Mouse (Mus musculus) erythroblast, adult 5-6 weeks (primary cell): Measurements from ENCODE around the gene Ascc2. TPM values are rescaled to one million over a fixed set of nuclear protein-coding genes. Genes with fewer than 3 reads are reported as not detected.
"Not testable (repeated sequence)": the region's sequence is repeated elsewhere in the genome, so short reads cannot be mapped to it uniquely, and the experiment has no call there.

ENCODE experiments used
- ATAC-seq: replicated peaks from 2 replicates; pipeline ENCODE4 v1.8.0; 2016; ENCODE audit warnings: moderate number of reproducible peaks, mild to moderate bottlenecking, moderate TSS enrichment, inconsistent platforms; ENCODE audit not compliant: poor library complexity, low FRiP score, severe bottlenecking
- total RNA-seq, 2 experiments: library from RNA; stranded (forward) in 1 of 2; stranded (reverse) in 1 of 2; fragments of 150-400 nt in 1 of 2; fragments of 200-764, 138-1000 nt in 1 of 2; gene quantifications; 2 replicates each; pipeline versions ENCODE4 v1.2.3 to v1.2.4; 2015 to 2017; ENCODE audit warnings: low replicate concordance in 2 of 2

Ascc2 gene
- total RNA-seq, 2 experiments from 2014 or later = 5.6 to 17.8 TPM

- no peak for ATAC-seq
Observed at GRCm38 (mm10) chr11:4627636-4628035, 9.9 kb upstream of the Ascc2 start.

- no peak for ATAC-seq
Observed at GRCm38 (mm10) chr11:4629861-4630280, 7.7 kb upstream of the Ascc2 start.

- ATAC-seq = no peak
Observed at GRCm38 (mm10) chr11:4633420-4633819, 4.1 kb upstream of the Ascc2 start.

- no peak for ATAC-seq
Observed at GRCm38 (mm10) chr11:4634395-4634794, 3.2 kb upstream of the Ascc2 start.

- no peak for ATAC-seq
Observed at GRCm38 (mm10) chr11:4636782-4637342, 685 bp upstream of the Ascc2 start.

GRCm38 (mm10) chr11:4638261-4638660 lies 714 bp downstream of the Ascc2 start:
- peak; percentile 34 for ATAC-seq

GRCm38 (mm10) chr11:4641185-4641584 lies 3.6 kb downstream of the Ascc2 start:
- ATAC-seq = no peak

GRCm38 (mm10) chr11:4643722-4644121 lies 6.2 kb downstream of the Ascc2 start:
- no peak for ATAC-seq

GRCm38 (mm10) chr11:4645180-4645579 lies 7.6 kb downstream of the Ascc2 start:
- ATAC-seq = not testable (repeated sequence)

- ATAC-seq = no peak
Observed at GRCm38 (mm10) chr11:4646409-4646808, 8.9 kb downstream of the Ascc2 start.

- no peak for ATAC-seq
Observed at GRCm38 (mm10) chr11:4659818-4660217, 22.3 kb downstream of the Ascc2 start.

- 0 out of 2 replicates have a peak, but pooled peaks have one; percentile 18 for ATAC-seq
Observed at GRCm38 (mm10) chr11:4660309-4661025, 22.9 kb downstream of the Ascc2 start.

- ATAC-seq = peak; percentile 92
Observed at GRCm38 (mm10) chr11:4661324-4661723, 23.8 kb downstream of the Ascc2 start.

- ATAC-seq = no peak
Observed at GRCm38 (mm10) chr11:4661871-4662495, 24.4 kb downstream of the Ascc2 start.

- ATAC-seq = no peak
Observed at GRCm38 (mm10) chr11:4662496-4662878, 24.9 kb downstream of the Ascc2 start.

GRCm38 (mm10) chr11:4671736-4672135 lies 34.2 kb downstream of the Ascc2 start:
- no peak for ATAC-seq

- ATAC-seq = no peak
Observed at GRCm38 (mm10) chr11:4674593-4674992, 37.0 kb downstream of the Ascc2 start.

- no peak for ATAC-seq
Observed at GRCm38 (mm10) chr11:4675126-4675562, 37.6 kb downstream of the Ascc2 start.

GRCm38 (mm10) chr11:4675693-4676092 lies 38.1 kb downstream of the Ascc2 start:
- no peak for ATAC-seq

GRCm38 (mm10) chr11:4677250-4677872 lies 39.8 kb downstream of the Ascc2 start:
- peak; percentile 95 for ATAC-seq
